ENCODE assay signal across 18 mouse cellular contexts in genomic region chr12:62631888-62632490, GRCm38 (mm10).
DNase-seq lines count a peak whose midpoint lies in the region; ATAC-seq and TF ChIP-seq lines count a peak whose summit lies in the region.
"Had no signal": no experiment of that assay in that cellular context is flagged by ENCODE, and none has a peak within 500 bp of the region (broad histone marks: within the 10 kb centered on the region; RNA-seq: fewer than 3 reads in every experiment).

No protein-coding gene starts in this region.

- no peaks in the 10 kb centered on the region for H3K4me1 ChIP-seq in intestine, embryonic 15.5 days (replicated peaks)
- H3K4me1 ChIP-seq in intestine, postnatal 0 days (replicated peaks; ENCODE audit: control insufficient read depth, insufficient read depth, low read length): no peaks in the 10 kb centered on the region
- H3K4me1 ChIP-seq in hindbrain, embryonic 16.5 days (ENCODE audit: control insufficient read depth, insufficient read depth, low read depth, low read length): no peaks in the 10 kb centered on the region
- H3K4me1 ChIP-seq: heart, embryonic 10.5 days; limb, embryonic 15.5 days; midbrain, embryonic 15.5 days had no signal

- H3K4me3 ChIP-seq in intestine, embryonic 15.5 days (replicated peaks): no peak overlapping the region
- no peak overlapping the region for H3K4me3 ChIP-seq in intestine, postnatal 0 days (ENCODE audit: low read depth, low read length)
- H3K4me3 ChIP-seq in hindbrain, embryonic 16.5 days (ENCODE audit: low read length): no peak overlapping the region
- H3K4me3 ChIP-seq: heart, embryonic 10.5 days; limb, embryonic 15.5 days; midbrain, embryonic 15.5 days had no signal

- peak; percentile 36; the same call in 1 of the 2 replicates for ATAC-seq in intestine, embryonic 15.5 days
- ATAC-seq in intestine, postnatal 0 days: no peak
- ATAC-seq in hindbrain, embryonic 16.5 days: peak; percentile 86
- ATAC-seq: CD4-positive, CD25-positive, alpha-beta regulatory T cell, adult 4 months; midbrain, embryonic 15.5 days had no signal

- peak; percentile 18 for DNase-seq in brain, adult 2 months (ENCODE audit: low read depth, low spot score)
- DNase-seq in brain, embryonic 14.5 days (ENCODE audit: low read depth): peak; percentile 45
- DNase-seq in lung, postnatal 36 days: no peak
- DNase-seq in frontal cortex, adult 2 months (ENCODE audit: extremely low spot score in 1 of 2, low spot score in 1 of 2): no peak
- DNase-seq: adrenal gland, adult 8-10 months; embryo, embryonic 11 days; gastrocnemius, postnatal 14 days; heart, postnatal 36 days; kidney, adult 2 months; lung, adult 18-20 months; lung, postnatal 4 days had no signal

- WGBS in intestine, embryonic 15.5 days: 67% methylated on average over 4 of the region's 4 CpGs
- 71% methylated on average over 4 of the region's 4 CpGs for WGBS in intestine, postnatal 0 days
- 55% methylated on average over 4 of the region's 4 CpGs for WGBS in hindbrain, embryonic 16.5 days

- no peak for TF ChIP-seq POLR2A in brain, embryonic 14.5 days (IDR thresholded peaks at IDR 0.05; ENCODE audit: borderline replicate concordance, extremely low read depth, insufficient read depth, insufficient read length, poor library complexity, severe bottlenecking)

- no peak for TF ChIP-seq CTCF in intestine, postnatal 0 days (IDR thresholded peaks at IDR 0.05; ENCODE audit: low read depth)
- no peak for TF ChIP-seq CTCF in brain, embryonic 14.5 days (IDR thresholded peaks at IDR 0.05; ENCODE audit: borderline replicate concordance, extremely low read depth, insufficient read depth, insufficient read length)

- H3K27me3 ChIP-seq in intestine, embryonic 15.5 days (replicated peaks): no peaks in the 10 kb centered on the region
- H3K27me3 ChIP-seq in intestine, postnatal 0 days (replicated peaks; ENCODE audit: control insufficient read depth, insufficient read depth, low read length): no peaks in the 10 kb centered on the region
- no peaks in the 10 kb centered on the region for H3K27me3 ChIP-seq in hindbrain, embryonic 16.5 days (replicated peaks; ENCODE audit: control insufficient read depth, insufficient read depth, low read length)
- H3K27me3 ChIP-seq: limb, embryonic 15.5 days; midbrain, embryonic 15.5 days had no signal

- H3K4me2 ChIP-seq in intestine, embryonic 15.5 days (replicated peaks): no peak overlapping the region
- H3K4me2 ChIP-seq in intestine, postnatal 0 days (replicated peaks; ENCODE audit: low read depth): no peak overlapping the region
- H3K4me2 ChIP-seq in hindbrain, embryonic 16.5 days (ENCODE audit: low read length): no peak overlapping the region
- H3K4me2 ChIP-seq: limb, embryonic 15.5 days; midbrain, embryonic 15.5 days had no signal

- no peak overlapping the region for H3K27ac ChIP-seq in intestine, embryonic 15.5 days
- no peak overlapping the region for H3K27ac ChIP-seq in intestine, postnatal 0 days (ENCODE audit: low read depth, low read length)
- no peak overlapping the region for H3K27ac ChIP-seq in hindbrain, embryonic 16.5 days (ENCODE audit: low read depth, low read length)
- H3K27ac ChIP-seq: heart, embryonic 10.5 days; limb, embryonic 15.5 days; midbrain, embryonic 15.5 days had no signal

- no peaks in the 10 kb centered on the region for H3K36me3 ChIP-seq in intestine, embryonic 15.5 days
- no peaks in the 10 kb centered on the region for H3K36me3 ChIP-seq in intestine, postnatal 0 days (ENCODE audit: control insufficient read depth, insufficient read depth)
- no peaks in the 10 kb centered on the region for H3K36me3 ChIP-seq in hindbrain, embryonic 16.5 days (ENCODE audit: control insufficient read depth, insufficient read depth, low read length)
- H3K36me3 ChIP-seq: heart, embryonic 10.5 days; limb, embryonic 15.5 days; midbrain, embryonic 15.5 days had no signal

- no peak overlapping the region for H3K9ac ChIP-seq in intestine, embryonic 15.5 days
- no peak overlapping the region for H3K9ac ChIP-seq in intestine, postnatal 0 days (ENCODE audit: low read depth, low read length)
- H3K9ac ChIP-seq in hindbrain, embryonic 16.5 days (ENCODE audit: low read depth, low read length): no peak overlapping the region
- H3K9ac ChIP-seq: limb, embryonic 15.5 days; midbrain, embryonic 15.5 days had no signal

- no peaks in the 10 kb centered on the region for H3K9me3 ChIP-seq in intestine, embryonic 15.5 days
- H3K9me3 ChIP-seq in intestine, postnatal 0 days (ENCODE audit: control insufficient read depth): no peaks in the 10 kb centered on the region
- H3K9me3 ChIP-seq in hindbrain, embryonic 16.5 days (ENCODE audit: control insufficient read depth, low read length): no peaks in the 10 kb centered on the region
- H3K9me3 ChIP-seq: heart, embryonic 10.5 days; limb, embryonic 15.5 days; midbrain, embryonic 15.5 days had no signal

Comparison
In these comparisons a context has a peak if more than half of its experiments do, and no peak if none do; other contexts are left out.
1. DNase-seq: peak in brain, adult 2 months (single experiment) and brain, embryonic 14.5 days (single experiment); none in lung, postnatal 36 days (single experiment) and frontal cortex, adult 2 months (0 of 2).